Mouse (Mus musculus) cerebellum, adult 9-11 months (tissue): ENCODE results near the gene Rimbp2.
"Not testable (repeated sequence)": the region's sequence is repeated elsewhere in the genome, so short reads cannot be mapped to it uniquely, and the experiment has no call there.

Source experiments
- DNase-seq: peaks from one replicate; pipeline ENCODE4 v3.0.0; 2022

Gene Rimbp2

GRCm38 (mm10) chr5:128953278-128954070 is at the start of gene Rimbp2:
Rimbp2 (minus strand) TSS chr5:128953486.
- DNase-seq = no peak

DNA sequence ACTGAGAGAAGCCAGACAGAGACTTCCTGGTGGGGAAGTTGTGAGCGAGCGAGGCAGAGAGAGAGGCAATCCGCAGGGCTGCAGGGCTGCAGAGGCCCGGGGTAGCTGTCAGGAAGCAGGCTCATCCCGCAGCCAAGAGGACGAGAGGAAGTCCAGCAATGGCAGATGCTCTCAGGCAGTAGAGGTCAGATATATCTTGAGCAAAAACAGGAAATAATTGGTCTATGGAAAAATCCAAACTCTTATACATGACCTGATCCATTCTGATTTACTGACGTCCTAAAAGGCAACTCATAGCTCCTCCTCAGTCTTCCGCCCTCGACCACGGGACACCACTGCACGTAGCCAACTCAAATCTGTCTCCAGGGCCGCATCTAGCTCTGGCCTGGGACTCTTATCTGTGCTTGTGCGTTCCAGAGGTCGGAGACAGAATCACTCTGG is 49.3 kb upstream of the Rimbp2 start:
- no peak for DNase-seq

- no peak for DNase-seq
These were observed 47.6 kb upstream of the Rimbp2 start for GRCm38 (mm10) chr5:129000706-129001468.

DNA sequence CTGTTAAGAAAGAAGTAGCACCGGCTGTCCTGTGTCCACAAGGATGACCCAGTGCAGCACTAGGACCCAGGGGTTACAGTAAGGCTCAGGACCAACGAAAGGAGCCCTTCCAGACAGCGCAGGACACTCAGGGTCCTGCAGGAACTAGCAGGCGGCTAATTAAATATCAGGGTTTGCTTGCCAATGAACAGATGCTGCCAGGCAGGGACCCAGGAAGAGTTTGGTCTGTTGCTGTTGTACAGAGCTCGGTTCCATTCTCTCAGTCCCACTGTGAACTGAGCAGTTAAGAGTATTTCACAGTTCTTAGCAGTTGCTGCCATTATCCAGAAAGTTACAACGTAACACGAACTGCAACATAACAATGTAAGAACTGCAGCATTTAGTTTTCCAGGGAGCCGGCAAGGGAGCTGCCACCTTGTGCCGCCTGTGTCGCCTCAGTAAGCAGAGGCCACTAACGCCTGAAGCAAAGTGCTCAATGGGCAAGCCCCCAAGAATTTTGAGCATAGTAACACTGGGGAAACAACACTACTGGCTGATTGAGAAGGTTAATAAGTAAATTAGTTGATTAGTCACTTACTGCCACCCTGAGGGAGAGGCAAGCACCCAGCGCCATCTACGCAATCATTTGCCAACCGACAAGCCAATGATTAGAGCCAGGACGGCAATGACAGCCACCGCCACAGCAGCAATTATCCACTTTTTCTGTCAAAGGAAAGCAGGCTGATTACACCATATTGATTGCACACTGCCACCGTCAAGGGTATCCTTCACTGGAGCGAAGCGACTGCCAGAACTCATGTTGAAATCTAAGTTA is 34.1 kb upstream of the Rimbp2 start:
- DNase-seq = no peak

- no peak for DNase-seq
These were observed 32.7 kb upstream of the Rimbp2 start for GRCm38 (mm10) chr5:128985946-128986345.

- DNase-seq = no peak
These were observed 31.2 kb upstream of the Rimbp2 start for GRCm38 (mm10) chr5:128984536-128984935.

DNA sequence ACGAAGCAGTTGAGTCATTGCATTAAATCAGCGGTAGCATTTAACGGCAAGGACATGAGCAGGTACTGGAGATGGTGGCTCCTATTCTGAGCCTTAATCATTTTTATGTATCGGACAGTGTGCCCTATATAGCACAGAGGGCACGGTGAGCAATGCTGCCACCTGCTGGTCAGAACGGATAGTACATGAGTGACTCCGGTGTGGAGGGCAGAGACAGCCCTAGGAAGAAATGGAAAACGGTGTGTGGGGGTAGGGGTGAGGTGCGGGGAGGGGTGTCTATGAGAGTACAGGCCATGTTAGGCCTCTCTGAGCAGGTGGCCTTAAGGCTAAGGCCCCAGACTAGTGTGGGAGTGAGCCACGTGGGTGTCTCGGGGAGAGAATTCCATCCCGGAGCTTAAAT is 28.3 kb upstream of the Rimbp2 start:
- peak; percentile 49 for DNase-seq

GRCm38 (mm10) chr5:128980857-128981256 is 27.6 kb upstream of the Rimbp2 start:
- DNase-seq = no peak

- no peak for DNase-seq
These were observed 25.7 kb upstream of the Rimbp2 start for GRCm38 (mm10) chr5:128978957-128979356.

DNA sequence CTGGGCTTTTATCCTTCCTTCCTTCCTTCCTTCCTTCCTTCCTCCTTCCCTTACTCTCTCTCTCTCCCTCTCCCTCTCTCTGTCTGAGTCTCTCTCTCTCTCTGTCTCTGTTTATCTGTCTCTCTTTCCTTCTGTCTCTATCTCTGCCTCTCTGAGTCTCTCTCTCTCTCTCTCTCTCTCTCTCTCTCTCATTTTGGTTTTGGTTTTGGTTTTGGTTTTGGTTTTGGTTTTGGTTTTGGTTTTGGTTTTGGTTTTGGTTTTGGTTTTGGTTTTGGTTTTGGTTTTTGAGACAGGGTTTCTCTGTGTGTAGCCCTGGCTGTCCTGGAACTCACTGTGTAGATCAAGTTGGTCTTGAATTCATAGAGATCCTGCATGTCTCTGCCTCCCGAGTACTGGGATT is 24.2 kb upstream of the Rimbp2 start:
- not testable (repeated sequence) for DNase-seq

GRCm38 (mm10) chr5:128976266-128976665 is 23.0 kb upstream of the Rimbp2 start:
- DNase-seq = no peak

GRCm38 (mm10) chr5:128971298-128971697 is 18.0 kb upstream of the Rimbp2 start:
- DNase-seq = peak; percentile 25

- DNase-seq = no peak
These were observed 17.6 kb upstream of the Rimbp2 start for GRCm38 (mm10) chr5:128970878-128971277.

DNA sequence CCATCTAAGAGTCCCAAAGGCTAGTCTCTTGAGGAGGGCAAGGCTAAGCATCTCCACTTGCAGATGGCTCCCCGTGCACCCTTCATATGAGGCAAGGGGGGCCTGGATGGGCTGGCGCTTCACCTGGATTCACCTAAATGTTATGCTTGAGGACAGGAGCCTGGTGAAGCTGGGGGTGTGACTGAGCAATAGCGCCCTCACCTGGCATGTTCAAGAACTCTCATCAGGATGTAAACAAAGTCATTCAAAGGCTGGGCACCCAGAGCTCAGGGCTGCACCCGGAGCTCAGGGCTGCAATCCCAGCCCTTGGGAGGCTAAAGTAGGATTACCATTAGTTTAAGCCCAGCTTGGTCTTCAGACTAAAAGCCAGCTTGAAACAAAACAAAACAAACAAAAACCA is 11.1 kb upstream of the Rimbp2 start:
- no peak for DNase-seq

GRCm38 (mm10) chr5:128958916-128959315 is 5.6 kb upstream of the Rimbp2 start:
- DNase-seq = no peak

DNA sequence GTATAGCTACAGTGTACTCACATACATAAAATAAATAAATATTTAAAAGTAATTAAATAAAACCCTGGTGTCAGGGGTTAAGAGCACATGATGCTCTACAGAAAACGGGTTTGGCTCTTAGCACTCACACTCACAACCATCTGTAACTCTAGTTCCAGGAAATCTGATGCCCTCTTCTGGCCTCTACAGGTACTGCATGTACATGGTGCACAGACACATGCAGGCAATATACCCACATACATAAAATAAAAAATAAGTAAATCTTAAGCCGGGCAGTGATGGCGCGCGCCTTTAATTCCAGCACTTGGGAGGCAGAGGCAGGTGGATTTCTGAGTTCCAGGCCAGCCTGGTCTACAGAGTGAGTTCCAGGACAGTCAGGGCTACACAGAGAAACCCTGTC is 1.1 kb upstream of the Rimbp2 start:
- DNase-seq = not testable (repeated sequence)

GRCm38 (mm10) chr5:128952291-128953195 is 743 bp downstream of the Rimbp2 start:
- no peak for DNase-seq

GRCm38 (mm10) chr5:128951472-128951871 is 1.8 kb downstream of the Rimbp2 start:
- DNase-seq = no peak

DNA sequence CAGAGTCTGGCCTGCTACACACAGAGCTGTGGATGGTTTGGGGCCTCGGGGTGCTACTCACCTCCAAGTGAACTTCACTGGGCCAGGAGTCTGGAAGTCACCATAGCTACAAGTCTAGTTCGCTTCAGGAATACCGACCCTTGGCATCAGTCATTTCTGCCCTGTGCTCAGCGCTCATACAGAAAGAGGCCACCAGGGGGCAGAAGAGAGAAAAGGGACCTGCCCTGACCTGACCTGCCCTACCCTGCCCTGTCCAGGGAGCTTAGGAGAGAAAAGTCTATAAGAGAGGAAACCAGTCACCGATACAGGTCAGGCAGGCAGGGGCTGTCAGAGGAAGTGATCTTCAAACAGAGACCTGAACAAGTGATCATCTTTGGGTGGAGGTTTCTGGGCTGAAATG is 6.2 kb downstream of the Rimbp2 start:
- no peak for DNase-seq

DNA sequence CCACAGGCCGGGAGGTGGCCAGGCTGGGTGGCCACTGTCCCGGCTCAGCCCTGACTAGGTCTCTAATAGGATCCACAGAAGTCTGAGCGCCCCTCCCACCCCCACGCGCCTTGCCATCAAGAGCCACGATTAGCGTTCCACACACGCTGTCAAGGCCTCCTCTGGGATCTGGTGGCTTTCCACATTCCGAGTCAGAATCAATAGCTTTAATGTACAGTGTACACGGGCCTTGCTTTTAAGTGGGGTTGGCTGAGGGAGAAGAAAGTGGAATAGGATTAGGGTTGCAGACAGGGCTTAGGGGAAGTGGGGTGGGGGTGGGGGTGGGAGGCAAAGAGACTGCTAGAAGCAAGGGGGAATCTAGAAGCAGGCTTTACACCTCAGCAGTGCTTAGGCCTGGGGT is 12.8 kb downstream of the Rimbp2 start:
- no peak for DNase-seq

DNA sequence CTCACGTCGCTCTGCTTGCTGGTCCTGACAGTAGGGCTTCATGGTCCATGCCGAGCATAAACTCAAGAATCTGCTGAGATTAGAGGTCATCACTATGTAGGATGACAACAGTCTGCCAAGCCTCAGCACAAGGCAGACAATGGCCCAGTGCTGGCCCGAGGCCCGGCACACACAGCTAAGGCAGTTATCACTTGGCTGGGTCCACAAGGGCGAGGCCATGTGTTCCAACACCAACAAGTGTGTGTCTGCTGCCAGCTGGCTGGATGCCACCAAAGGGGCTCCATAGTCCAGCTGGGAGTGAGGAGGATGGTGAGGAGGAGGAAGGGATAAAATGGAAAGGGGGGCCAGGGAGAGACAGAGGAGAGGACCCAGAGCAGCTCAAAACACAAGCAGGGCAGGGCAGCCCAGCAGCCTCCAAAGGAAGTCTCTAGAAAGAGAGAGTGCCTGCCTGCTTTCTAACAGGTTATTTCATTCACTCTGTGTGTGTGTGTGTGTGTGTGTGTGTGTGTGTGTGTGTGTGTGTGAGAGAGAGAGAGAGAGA is 17.9 kb downstream of the Rimbp2 start:
- no peak for DNase-seq

DNA sequence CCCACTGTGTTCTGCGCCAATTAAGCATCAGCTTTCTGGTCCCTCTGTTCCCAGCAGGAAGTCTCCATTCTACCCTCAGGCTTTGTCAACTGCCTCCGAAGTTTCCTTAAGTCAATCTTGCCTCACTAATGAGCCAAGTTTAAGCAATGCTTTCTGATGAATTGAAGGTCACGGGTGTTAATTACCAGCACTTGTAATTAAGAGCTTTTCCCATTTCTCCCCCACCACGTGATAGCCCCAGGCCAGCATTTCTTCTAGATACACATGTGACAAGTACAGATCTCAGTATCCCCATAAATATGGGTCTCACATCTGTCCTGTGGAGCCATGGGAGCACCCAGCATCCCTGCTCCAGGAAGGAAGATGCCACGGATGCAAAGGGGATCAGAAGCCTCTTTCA is 20.5 kb downstream of the Rimbp2 start:
- no peak for DNase-seq
